Mouse (Mus musculus) heart, embryonic 15.5 days (tissue): Measurements from ENCODE around the gene Gm10260. TPM values are rescaled to one million over a fixed set of nuclear protein-coding genes. Genes with fewer than 3 reads are reported as not detected.

ENCODE experiments used
- ATAC-seq: fragments of 200-750 bp; cut with Nextera tagmentation; replicated peaks from 2 replicates; pipeline ENCODE4 v1.8.0; 2017; ENCODE audit warnings: low read depth, moderate TSS enrichment; ENCODE audit not compliant: insufficient number of reproducible peaks, insufficient read depth, low FRiP score
- H3K27ac ChIP-seq: fragments of 300-500 bp; sonication (generic); 2 replicates; pipeline ENCODE4 v1.5.1; 2015; ENCODE audit warnings: mild to moderate bottlenecking, inconsistent platforms
- H3K27me3 ChIP-seq: fragments of 300-500 bp; sonication (generic); 2 replicates; pipeline ENCODE4 v1.6.1; 2015; ENCODE audit warnings: inconsistent platforms
- H3K36me3 ChIP-seq: fragments of 300-500 bp; sonication (generic); 2 replicates; pipeline ENCODE4 v1.6.1; 2015; ENCODE audit warnings: mild to moderate bottlenecking, inconsistent platforms
- H3K4me1 ChIP-seq: fragments of 300-500 bp; sonication (generic); replicated peaks from 2 replicates; pipeline ENCODE4 v1.6.1; 2015; ENCODE audit warnings: inconsistent platforms
- H3K4me2 ChIP-seq: fragments of 300-500 bp; sonication (generic); 2 replicates; pipeline ENCODE4 v1.6.1; 2015; ENCODE audit warnings: inconsistent platforms, mild to moderate bottlenecking, moderate library complexity
- H3K4me3 ChIP-seq: fragments of 300-500 bp; sonication (generic); 2 replicates; pipeline ENCODE4 v1.5.1; 2015; ENCODE audit warnings: mild to moderate bottlenecking, inconsistent platforms
- H3K9ac ChIP-seq: fragments of 300-500 bp; sonication (generic); 2 replicates; pipeline ENCODE4 v1.6.1; 2015; ENCODE audit warnings: mild to moderate bottlenecking, inconsistent platforms
- H3K9me3 ChIP-seq: fragments of 300-500 bp; sonication (generic); replicated peaks from 2 replicates; pipeline ENCODE4 v1.6.1; 2016; ENCODE audit warnings: inconsistent platforms
- WGBS: fragments of 180-500 bp; shearing (Covaris S2); methylation state at CpG from one replicate; pipeline ENCODE4 v1.1.7; 2015; ENCODE audit warnings: mixed read lengths; 5-methylcytosine and 5-hydroxymethylcytosine counted together
- polyA plus RNA-seq: library from polyadenylated mRNA; unstranded; fragments of >200 nt; fragmentation: Nextera tagmentation; extraction: Ambion mirVana; gene quantifications from 2 replicates; pipeline ENCODE4 v1.2.1, GENCODE M21; 2015

Gm10260 gene
- polyA plus RNA-seq, 1 experiment from 2014 or later, result 2.4 TPM

DNA sequence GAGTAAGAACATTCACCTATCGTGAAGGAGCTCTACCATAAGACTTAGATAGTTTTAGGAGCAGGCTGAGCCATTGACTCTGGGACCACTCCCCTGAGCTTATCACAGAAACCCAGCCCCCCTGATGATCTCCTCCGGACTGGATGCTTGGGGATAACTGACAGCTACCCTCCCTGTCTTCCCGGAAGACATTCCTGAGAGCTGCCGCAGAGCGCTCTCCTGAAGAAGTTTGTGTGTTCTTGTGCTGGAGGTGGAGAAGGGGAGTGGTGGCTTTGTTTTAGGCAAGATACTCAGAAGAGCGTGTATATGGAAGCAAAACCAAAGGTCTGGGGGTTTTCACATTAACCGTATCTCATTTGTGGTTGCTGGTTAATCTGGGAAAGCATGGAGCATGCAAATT lies 21.6 kb upstream of the Gm10260 start:
- Histone ChIP-seq H3K27ac (no peak overlapping the region), H3K9me3 (no peaks in the 10 kb centered on the region), H3K9ac (no peak overlapping the region), H3K4me2 (no peak overlapping the region), H3K27me3 (no peaks in the 10 kb centered on the region), H3K36me3 (no peaks in the 10 kb centered on the region), H3K4me3 (no peak overlapping the region), H3K4me1 (peaks cover 4% of the 10 kb centered on the region; the same call in 1 of the 2 replicates)
- WGBS, result 33% methylated on average over 7 of the region's 7 CpGs
- no peak for ATAC-seq

- Histone ChIP-seq H3K27ac (no peak overlapping the region), H3K9me3 (no peaks in the 10 kb centered on the region), H3K4me2 (no peak overlapping the region), H3K4me3 (no peak overlapping the region), H3K36me3 (no peaks in the 10 kb centered on the region), H3K9ac (no peak overlapping the region), H3K4me1 (peaks cover 8% of the 10 kb centered on the region), H3K27me3 (no peaks in the 10 kb centered on the region)
- ATAC-seq, result no peak
- WGBS, result 63% methylated on average over 7 of the region's 7 CpGs
These were observed 21.2 kb upstream of the Gm10260 start for GRCm38 (mm10) chr13:97781637-97782036.

- H3K4me2 ChIP-seq, result no peak overlapping the region
- H3K4me1 ChIP-seq, result peaks cover 11% of the 10 kb centered on the region
- no peak overlapping the region for H3K4me3 ChIP-seq
- H3K9me3 ChIP-seq, result no peaks in the 10 kb centered on the region
- H3K27me3 ChIP-seq, result no peaks in the 10 kb centered on the region
- H3K9ac ChIP-seq, result no peak overlapping the region
- ATAC-seq, result no peak
- 45% methylated on average over 2 of the region's 2 CpGs for WGBS
- H3K36me3 ChIP-seq, result no peaks in the 10 kb centered on the region
- no peak overlapping the region for H3K27ac ChIP-seq
These were observed 20.1 kb upstream of the Gm10260 start for GRCm38 (mm10) chr13:97780556-97780955.

GRCm38 (mm10) chr13:97779657-97780445 lies 19.4 kb upstream of the Gm10260 start:
- ATAC-seq, result no peak

GRCm38 (mm10) chr13:97778698-97779194 lies 18.3 kb upstream of the Gm10260 start:
- no peaks in the 10 kb centered on the region for H3K36me3 ChIP-seq
- 61% methylated on average over 5 of the region's 5 CpGs for WGBS
- peaks cover 15% of the 10 kb centered on the region for H3K4me1 ChIP-seq
- no peaks in the 10 kb centered on the region for H3K9me3 ChIP-seq
- H3K27me3 ChIP-seq, result no peaks in the 10 kb centered on the region
- no peak overlapping the region for H3K27ac ChIP-seq
- no peak overlapping the region for H3K4me2 ChIP-seq
- no peak for ATAC-seq
- no peak overlapping the region for H3K4me3 ChIP-seq
- H3K9ac ChIP-seq, result no peak overlapping the region

More at GRCm38 (mm10) chr13:97779657-97780445, 19.4 kb upstream of the Gm10260 start:
- no peak overlapping the region for H3K4me2 ChIP-seq
- no peak overlapping the region for H3K4me3 ChIP-seq
- H3K36me3 ChIP-seq, result no peaks in the 10 kb centered on the region
- H3K4me1 ChIP-seq, result peaks cover 13% of the 10 kb centered on the region
- H3K27ac ChIP-seq, result no peak overlapping the region
- no peaks in the 10 kb centered on the region for H3K9me3 ChIP-seq
- 64% methylated on average over 8 of the region's 8 CpGs for WGBS
- H3K9ac ChIP-seq, result no peak overlapping the region
- H3K27me3 ChIP-seq, result no peaks in the 10 kb centered on the region

- peaks cover 15% of the 10 kb centered on the region for H3K4me1 ChIP-seq
- no peak overlapping the region for H3K4me3 ChIP-seq
- no peaks in the 10 kb centered on the region for H3K9me3 ChIP-seq
- no peak for ATAC-seq
- no peak overlapping the region for H3K4me2 ChIP-seq
- 67% methylated on average over 2 of the region's 2 CpGs for WGBS
- H3K27ac ChIP-seq, result no peak overlapping the region
- no peaks in the 10 kb centered on the region for H3K36me3 ChIP-seq
- no peak overlapping the region for H3K9ac ChIP-seq
- no peaks in the 10 kb centered on the region for H3K27me3 ChIP-seq
These were observed 17.2 kb upstream of the Gm10260 start for GRCm38 (mm10) chr13:97777667-97778066.

- no peaks in the 10 kb centered on the region for H3K9me3 ChIP-seq
- no peaks in the 10 kb centered on the region for H3K27me3 ChIP-seq
- 45% methylated on average over 3 of the region's 3 CpGs for WGBS
- no peak overlapping the region for H3K4me3 ChIP-seq
- no peak overlapping the region for H3K27ac ChIP-seq
- H3K4me1 ChIP-seq, result peaks cover 15% of the 10 kb centered on the region
- H3K36me3 ChIP-seq, result no peaks in the 10 kb centered on the region
- ATAC-seq, result no peak
- H3K4me2 ChIP-seq, result no peak overlapping the region
- H3K9ac ChIP-seq, result no peak overlapping the region
These were observed 16.3 kb upstream of the Gm10260 start for GRCm38 (mm10) chr13:97776702-97777101.

DNA sequence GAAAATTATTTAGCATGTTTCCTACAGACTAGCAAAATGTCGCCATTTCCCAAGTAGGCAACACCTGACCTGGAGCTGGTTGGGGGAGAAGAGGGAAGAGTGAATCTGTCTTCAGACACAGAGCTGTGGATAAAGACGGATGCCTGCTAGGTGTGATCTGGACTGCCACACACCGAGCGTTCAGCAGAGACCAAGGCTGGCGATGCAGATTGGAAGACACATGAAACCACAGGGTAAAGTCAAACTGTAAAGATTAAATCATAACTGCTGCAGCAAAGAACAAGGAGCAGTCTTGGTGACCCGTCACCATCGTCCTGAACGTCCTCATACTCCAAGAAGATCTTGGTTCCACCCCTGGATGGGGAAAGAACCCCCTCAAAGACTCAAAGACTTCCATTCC lies 15.5 kb upstream of the Gm10260 start:
- Histone ChIP-seq H3K4me1 (peaks cover 15% of the 10 kb centered on the region), H3K9me3 (no peaks in the 10 kb centered on the region), H3K4me2 (no peak overlapping the region), H3K27ac (no peak overlapping the region), H3K36me3 (no peaks in the 10 kb centered on the region), H3K27me3 (no peaks in the 10 kb centered on the region), H3K9ac (no peak overlapping the region), H3K4me3 (no peak overlapping the region)
- 90% methylated on average over 8 of the region's 8 CpGs for WGBS
- no peak for ATAC-seq

DNA sequence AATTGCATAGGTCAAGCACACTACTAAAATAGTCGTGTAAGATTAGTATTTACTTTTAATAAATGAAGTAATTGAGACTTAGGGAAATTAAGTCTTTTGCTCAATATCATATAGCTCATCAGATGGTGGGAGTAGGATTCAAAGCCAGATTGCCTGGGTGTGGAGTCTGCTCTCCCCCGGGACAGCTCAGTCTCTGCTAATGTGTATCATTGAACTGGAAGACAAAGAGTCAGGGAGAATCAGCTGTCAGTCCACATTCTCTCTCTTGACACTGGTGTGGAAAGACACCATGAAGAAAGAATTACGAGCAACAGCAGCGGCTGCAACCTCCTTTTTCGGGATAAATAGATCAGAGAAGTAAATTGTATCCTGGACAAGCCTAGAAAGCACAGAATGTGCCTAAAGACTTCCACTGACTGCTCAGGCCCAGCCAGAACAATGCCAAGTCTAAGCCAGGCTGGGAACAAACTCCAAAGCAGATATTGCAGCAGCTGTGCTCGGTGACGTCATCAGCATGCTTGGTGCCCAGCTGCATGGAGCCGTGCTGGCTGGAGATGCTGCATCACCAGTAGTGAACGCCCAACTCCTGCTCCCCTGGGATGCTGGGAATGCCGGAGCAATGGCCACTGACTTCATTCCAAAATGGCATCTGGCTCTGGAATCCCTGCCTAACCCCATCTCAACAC lies 14.5 kb upstream of the Gm10260 start:
- peaks cover 11% of the 10 kb centered on the region for H3K4me1 ChIP-seq
- no peaks in the 10 kb centered on the region for H3K36me3 ChIP-seq
- H3K9ac ChIP-seq, result no peak overlapping the region
- H3K27me3 ChIP-seq, result no peaks in the 10 kb centered on the region
- no peaks in the 10 kb centered on the region for H3K9me3 ChIP-seq
- WGBS, result 63% methylated on average over 10 of the region's 10 CpGs
- H3K4me3 ChIP-seq, result no peak overlapping the region
- H3K4me2 ChIP-seq, result no peak overlapping the region
- ATAC-seq, result no peak
- H3K27ac ChIP-seq, result no peak overlapping the region

DNA sequence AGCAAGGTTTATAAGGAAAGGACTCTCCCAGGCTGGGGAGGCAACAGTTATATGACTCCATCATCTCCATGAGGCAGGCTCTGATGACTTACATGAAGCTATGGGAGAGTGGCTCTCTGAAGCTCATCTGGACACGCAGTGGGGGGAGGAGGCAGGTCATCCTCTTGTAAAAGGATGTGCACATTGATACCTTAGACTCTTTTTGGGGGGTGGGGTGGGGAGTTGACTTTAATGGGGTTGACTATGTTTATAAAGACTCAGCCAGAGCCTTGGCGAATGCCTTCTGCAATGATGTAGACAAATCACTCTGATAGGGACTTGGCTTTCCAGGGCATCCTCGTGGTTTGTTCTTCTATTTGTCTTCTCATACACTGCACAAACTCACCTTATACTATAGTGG lies 8.8 kb upstream of the Gm10260 start:
- Histone ChIP-seq H3K4me3 (no peak overlapping the region), H3K4me1 (peaks cover under 1% of the 10 kb centered on the region; the same call in 1 of the 2 replicates), H3K4me2 (no peak overlapping the region), H3K9ac (no peak overlapping the region), H3K36me3 (no peaks in the 10 kb centered on the region), H3K27me3 (no peaks in the 10 kb centered on the region), H3K27ac (no peak overlapping the region), H3K9me3 (no peaks in the 10 kb centered on the region)
- no peak for ATAC-seq
- 75% methylated on average over 3 of the region's 3 CpGs for WGBS

GRCm38 (mm10) chr13:97768803-97769202 lies 8.4 kb upstream of the Gm10260 start:
- Histone ChIP-seq H3K4me1 (peaks cover 4% of the 10 kb centered on the region), H3K36me3 (no peaks in the 10 kb centered on the region), H3K4me3 (no peak overlapping the region), H3K9me3 (no peaks in the 10 kb centered on the region), H3K27ac (no peak overlapping the region), H3K4me2 (no peak overlapping the region), H3K9ac (no peak overlapping the region), H3K27me3 (no peaks in the 10 kb centered on the region)
- no peak for ATAC-seq
- 87% methylated on average over 3 of the region's 3 CpGs for WGBS
